Mouse (Mus musculus) monocyte, adult 5-6 weeks (primary cell): Measurements from ENCODE around the gene Bpgm. TPM values are rescaled to one million over a fixed set of nuclear protein-coding genes. Genes with fewer than 3 reads are reported as not detected.
A peak's percentile ranks its signal among the peaks of the same experiment; 100 is the strongest.

Source experiments
- ATAC-seq: fragments of 153-309, 156-312 bp; replicated peaks from 2 replicates; pipeline ENCODE4 v1.8.0; 2017; ENCODE audit warnings: mild to moderate bottlenecking; ENCODE audit not compliant: low TSS enrichment, insufficient number of reproducible peaks, severe bottlenecking, poor library complexity, low FRiP score
- total RNA-seq: library from RNA; stranded (forward); fragments of 200-1000, 200-491, 200-594 nt; gene quantifications from 3 replicates; pipeline ENCODE4 v1.2.3, GENCODE M21; 2017

The Bpgm gene
- 32.1 to 201 TPM (median 172 TPM) in 3 replicates for total RNA-seq

- ATAC-seq = peak; percentile 98
Measured at GRCm38 (mm10) chr6:34475974-34476794, at the start of gene Bpgm. Gene Bpgm, plus strand, starts transcription at chr6:34476207.

GRCm38 (mm10) chr6:34439006-34439405 lies 37.0 kb upstream of the Bpgm start:
- ATAC-seq = no peak

DNA sequence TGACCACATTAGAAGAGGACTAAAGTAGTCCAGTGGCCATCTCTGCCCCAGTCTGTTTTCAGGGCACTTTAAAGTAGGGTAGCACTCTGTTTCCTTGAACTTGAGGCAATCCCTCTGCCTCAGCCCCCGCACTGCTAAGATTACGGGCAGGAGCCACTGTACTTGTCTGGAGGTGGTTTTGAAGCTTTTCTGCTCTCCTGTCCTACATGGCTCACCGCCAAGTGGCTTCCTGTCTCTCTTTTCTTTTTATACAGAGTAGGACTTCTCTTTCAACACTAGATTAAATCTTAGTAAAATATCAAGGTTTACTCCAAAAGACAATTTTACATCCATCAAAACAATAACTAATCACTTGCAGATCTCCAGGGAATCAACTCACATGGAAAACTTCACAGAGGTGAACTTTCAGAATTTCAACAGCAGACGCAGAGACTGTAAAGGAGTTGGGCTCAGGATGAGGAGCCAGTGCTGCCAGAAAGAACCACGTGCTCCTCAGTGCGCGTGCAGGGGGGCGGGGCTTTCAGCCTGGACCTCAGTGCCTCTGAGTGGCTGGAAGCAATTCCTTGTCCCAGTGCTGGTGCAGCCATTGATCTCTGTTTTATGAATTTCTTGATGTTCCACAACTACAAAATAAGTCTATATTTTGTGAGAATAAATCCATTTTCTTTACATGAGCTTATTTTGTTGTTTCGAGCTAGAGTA lies 34.3 kb upstream of the Bpgm start:
- ATAC-seq = no peak

DNA sequence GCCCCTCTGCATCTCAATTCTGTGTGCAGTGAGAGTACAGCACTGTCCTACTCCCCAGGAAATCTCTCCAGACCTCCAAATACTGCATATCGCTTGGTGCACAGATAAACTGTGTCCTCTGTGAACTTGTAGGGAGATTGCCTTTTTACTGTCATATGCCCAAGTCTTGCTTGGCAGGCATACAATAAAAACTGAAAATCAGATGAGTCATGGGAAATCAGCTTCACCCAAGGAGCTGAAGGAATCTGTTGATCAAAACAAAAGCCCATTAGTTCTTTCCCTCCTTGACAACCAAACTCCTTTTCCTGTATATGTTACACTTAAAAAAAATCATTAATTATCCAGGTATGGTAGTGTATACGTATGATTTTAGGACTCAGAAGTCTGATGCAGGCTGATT lies 32.2 kb upstream of the Bpgm start:
- ATAC-seq = no peak

- ATAC-seq = 0 out of 2 replicates have a peak, but pooled peaks have one; percentile 43
Measured at GRCm38 (mm10) chr6:34447961-34448360, 28.0 kb upstream of the Bpgm start.

GRCm38 (mm10) chr6:34448696-34449095 lies 27.3 kb upstream of the Bpgm start:
- no peak for ATAC-seq

DNA sequence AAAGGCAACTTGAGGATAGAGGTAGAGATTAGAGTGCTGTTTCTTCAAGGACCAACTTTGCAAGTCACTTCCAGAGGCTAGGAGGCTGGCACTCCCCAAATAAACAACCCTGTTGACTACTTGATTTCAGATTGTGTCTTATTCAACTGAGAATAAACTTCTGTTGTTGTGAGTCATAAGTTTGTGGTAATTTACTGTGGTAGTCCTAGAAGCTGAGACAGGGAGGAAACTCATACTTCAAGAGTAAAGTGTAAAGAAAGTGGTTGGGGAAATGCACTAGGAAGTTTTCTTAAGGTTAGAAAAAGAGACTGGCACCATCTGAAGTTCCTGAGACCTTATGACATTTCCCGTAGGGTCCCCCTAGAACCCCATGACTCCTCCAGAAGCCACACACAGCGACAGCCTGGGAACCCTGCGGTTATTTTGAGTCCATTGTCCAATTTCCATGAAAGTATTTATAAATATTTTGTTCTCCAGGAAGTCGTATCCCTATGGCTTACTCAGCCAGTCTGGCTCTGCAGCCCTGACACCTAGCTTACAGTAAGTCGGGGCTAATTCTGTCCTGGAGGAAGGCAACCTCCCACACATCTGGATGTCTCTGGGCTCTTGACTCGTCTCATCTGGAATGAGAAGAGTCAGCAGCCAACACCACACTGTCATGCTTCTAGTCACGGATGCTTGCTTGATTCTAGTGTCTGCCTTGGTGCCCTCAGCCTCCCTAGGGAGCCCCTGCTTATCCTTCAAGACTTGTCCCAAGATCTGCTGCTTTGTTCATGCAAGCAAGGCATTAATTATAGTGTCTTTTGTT lies 22.8 kb upstream of the Bpgm start:
- ATAC-seq = no peak

DNA sequence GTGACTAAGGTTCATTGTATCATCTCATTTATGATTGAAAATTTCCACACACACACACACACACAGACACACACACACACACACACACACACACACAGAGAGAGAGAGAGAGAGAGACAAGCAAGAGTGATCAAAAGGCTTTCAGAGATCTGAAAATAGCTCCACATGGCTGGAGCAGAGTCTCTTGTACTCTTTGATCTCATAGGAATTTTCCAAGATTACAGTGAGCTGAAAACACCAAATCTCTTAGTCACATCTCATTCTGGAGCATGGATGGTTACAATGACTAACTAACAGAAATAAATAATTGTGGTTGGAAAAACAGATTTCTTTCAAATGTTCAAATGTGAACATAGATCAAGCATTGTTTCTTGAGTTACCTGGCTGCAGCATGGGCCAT lies 16.6 kb upstream of the Bpgm start:
- ATAC-seq = no peak

DNA sequence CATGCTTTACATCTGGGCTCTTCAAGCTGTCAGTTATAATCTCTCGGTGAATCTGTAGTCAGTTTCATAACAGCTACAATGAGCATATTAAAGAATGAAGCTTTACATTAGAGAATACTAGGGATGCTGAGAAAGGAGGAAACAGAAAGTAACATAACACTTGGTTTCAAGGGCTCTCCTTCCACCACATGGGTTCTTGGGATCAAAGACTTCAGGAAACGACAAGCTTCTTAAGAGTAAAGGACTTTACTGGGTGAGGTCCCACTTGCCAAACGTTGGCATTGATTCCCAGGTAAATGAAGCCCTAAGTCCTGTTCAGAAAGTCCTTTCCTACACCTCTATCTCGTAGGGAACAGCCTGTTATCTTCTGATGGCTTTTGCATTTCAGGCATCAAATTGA lies 15.4 kb upstream of the Bpgm start:
- ATAC-seq = no peak

DNA sequence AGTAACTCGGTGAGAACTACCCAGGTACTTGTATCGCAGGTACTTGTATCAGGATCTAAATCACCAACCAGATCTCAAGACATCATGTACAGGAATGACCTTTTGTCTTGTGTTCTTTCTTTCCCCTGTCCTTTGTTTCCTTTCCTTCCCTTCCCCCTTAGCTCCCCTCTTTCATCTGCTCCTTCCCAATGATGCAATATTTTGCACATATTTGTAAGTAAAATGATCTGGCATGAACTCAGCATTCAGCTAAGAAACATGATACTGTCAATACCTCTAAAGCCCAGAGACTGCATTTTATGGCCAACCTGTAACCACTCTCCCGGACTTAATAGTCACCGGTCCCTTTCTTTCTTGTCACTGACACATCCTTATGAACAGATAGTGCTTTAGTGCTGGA lies 12.4 kb upstream of the Bpgm start:
- ATAC-seq = no peak

- no peak for ATAC-seq
Measured at GRCm38 (mm10) chr6:34471434-34472110, 4.4 kb upstream of the Bpgm start.

DNA sequence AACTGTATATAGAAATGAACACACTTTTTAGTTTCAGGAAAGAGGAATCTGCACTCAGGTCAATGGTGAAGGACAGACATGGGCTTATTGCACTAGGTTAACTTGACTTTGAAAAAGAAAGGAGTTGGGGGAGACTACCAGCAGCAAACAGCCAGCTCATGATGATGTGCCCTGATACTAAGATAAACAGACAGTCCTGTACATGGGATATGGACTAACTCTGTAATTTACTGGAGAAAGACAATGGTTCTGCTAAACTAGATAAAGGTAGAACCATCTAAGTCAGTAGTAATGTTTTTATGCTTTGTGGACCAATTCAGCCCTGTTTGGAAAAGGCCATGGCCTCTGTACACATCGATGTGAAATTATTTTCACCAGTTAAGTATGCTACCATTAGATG lies 2.7 kb upstream of the Bpgm start:
- no peak for ATAC-seq

- no peak for ATAC-seq
Measured at GRCm38 (mm10) chr6:34474031-34474430, 2.0 kb upstream of the Bpgm start.

- ATAC-seq = no peak
Measured at GRCm38 (mm10) chr6:34475391-34475790, 616 bp upstream of the Bpgm start.

GRCm38 (mm10) chr6:34478036-34478435 lies 2.0 kb downstream of the Bpgm start:
- ATAC-seq = no peak

DNA sequence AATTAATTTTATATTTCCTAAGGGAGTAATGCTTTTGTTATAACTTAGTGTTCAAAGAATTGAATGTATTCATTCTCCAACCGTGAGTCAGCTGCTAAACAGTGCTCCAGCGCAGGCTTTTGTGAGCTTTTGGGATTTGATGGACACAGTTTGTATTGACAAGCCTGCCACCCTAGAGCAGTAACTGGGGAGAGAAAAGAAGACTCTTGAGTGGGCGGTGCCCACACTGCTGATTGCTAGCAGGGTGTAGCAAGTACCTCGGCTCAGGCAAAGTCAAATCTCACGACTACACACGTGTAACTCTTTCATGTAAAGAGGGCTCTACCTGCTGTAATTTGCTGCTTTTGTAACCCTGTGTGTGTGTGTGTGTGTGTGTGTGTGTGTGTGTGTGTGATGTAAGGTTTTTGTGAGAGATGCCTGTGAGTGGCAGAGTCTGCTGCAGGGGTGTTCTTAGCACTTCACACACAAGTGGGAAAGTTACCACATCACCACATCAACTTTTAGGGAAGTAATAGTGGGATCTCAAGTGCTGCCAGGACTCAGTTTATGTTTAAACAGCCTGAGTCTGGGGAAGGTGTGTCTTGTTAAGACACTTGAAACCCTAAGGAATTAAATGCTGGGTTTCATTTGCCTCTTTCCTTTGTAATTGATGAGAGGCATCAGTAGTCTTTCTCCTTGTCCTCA lies 2.8 kb downstream of the Bpgm start:
- ATAC-seq = no peak

DNA sequence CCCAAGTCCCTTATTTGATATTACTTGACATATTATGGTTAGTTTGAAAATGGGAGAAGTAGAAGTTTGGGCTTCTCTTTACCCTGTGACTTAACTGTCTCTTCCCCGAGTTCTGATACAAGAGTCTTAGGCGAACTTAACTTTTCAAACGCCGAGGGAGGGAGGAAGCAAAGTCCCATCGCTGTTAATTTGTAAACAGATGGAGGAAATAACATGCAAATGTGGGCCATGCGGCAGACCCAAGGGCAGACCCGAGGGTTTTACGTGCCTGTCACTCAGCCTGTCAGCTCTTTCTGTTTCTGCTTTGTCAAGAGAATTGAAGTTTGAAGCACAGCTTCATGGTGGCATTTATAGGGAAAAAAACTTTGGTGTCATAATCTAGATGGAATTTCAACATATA lies 3.5 kb downstream of the Bpgm start:
- ATAC-seq = no peak

- no peak for ATAC-seq
Measured at GRCm38 (mm10) chr6:34480749-34481148, 4.7 kb downstream of the Bpgm start.
